Mouse (Mus musculus) hindbrain, embryonic 13.5 days (tissue): ENCODE data around the gene Ppp1r12b. TPM values are rescaled to one million over a fixed set of nuclear protein-coding genes. Genes with fewer than 3 reads are reported as not detected.

Source experiments
- ATAC-seq: fragments of 200-750 bp; cut with Nextera tagmentation; 2 replicates; pipeline ENCODE4 v1.8.0; 2017; ENCODE audit warnings: moderate TSS enrichment; ENCODE audit not compliant: low FRiP score
- H3K27ac ChIP-seq: fragments of 300-500 bp; sonication (generic); 2 replicates; pipeline ENCODE4 v1.5.1; 2015; ENCODE audit warnings: inconsistent platforms, mild to moderate bottlenecking, moderate library complexity
- H3K27me3 ChIP-seq: fragments of 300-500 bp; sonication (generic); 2 replicates; pipeline ENCODE4 v1.6.1; 2015; ENCODE audit warnings: mild to moderate bottlenecking, inconsistent platforms
- H3K36me3 ChIP-seq: fragments of 300-500 bp; sonication (generic); 2 replicates; pipeline ENCODE4 v1.6.1; 2015; ENCODE audit warnings: mild to moderate bottlenecking, inconsistent platforms
- H3K4me1 ChIP-seq: fragments of 300-500 bp; sonication (generic); replicated peaks from 2 replicates; pipeline ENCODE4 v1.6.1; 2015; ENCODE audit warnings: inconsistent platforms
- H3K4me2 ChIP-seq: fragments of 300-500 bp; sonication (generic); 2 replicates; pipeline ENCODE4 v1.6.1; 2015; ENCODE audit warnings: inconsistent platforms, mild to moderate bottlenecking, moderate library complexity
- H3K4me3 ChIP-seq: fragments of 300-500 bp; sonication (generic); 2 replicates; pipeline ENCODE4 v1.5.1; 2015; ENCODE audit warnings: mild to moderate bottlenecking, inconsistent platforms
- H3K9ac ChIP-seq: fragments of 300-500 bp; sonication (generic); 2 replicates; pipeline ENCODE4 v1.6.1; 2015; ENCODE audit warnings: mild to moderate bottlenecking, inconsistent platforms
- H3K9me3 ChIP-seq: fragments of 300-500 bp; sonication (generic); 2 replicates; pipeline ENCODE4 v1.6.1; 2016; ENCODE audit warnings: inconsistent platforms
- WGBS: fragments of 180-500 bp; shearing (Covaris S2); methylation state at CpG from one replicate; pipeline ENCODE4 v1.1.7; 2015; 5-methylcytosine and 5-hydroxymethylcytosine counted together
- polyA plus RNA-seq: library from polyadenylated mRNA; unstranded; fragments of >200 nt; fragmentation: Nextera tagmentation; extraction: Ambion mirVana; gene quantifications from 2 replicates; pipeline ENCODE4 v1.2.1, GENCODE M21; 2015

Ppp1r12b gene
- polyA plus RNA-seq, 1 experiment from 2014 or later = 12.4 TPM

- H3K4me1 ChIP-seq = no peaks in the 10 kb centered on the region
- H3K36me3 ChIP-seq = no peaks in the 10 kb centered on the region
- no peaks in the 10 kb centered on the region for H3K9me3 ChIP-seq
- H3K27ac ChIP-seq = no peak overlapping the region
- no peaks in the 10 kb centered on the region for H3K27me3 ChIP-seq
- H3K9ac ChIP-seq = no peak overlapping the region
- no peak overlapping the region for H3K4me3 ChIP-seq
- ATAC-seq = no peak
- no peak overlapping the region for H3K4me2 ChIP-seq
- 93% methylated on average over 6 of the region's 6 CpGs for WGBS
Measured at GRCm38 (mm10) chr1:134936335-134936734, 19.4 kb downstream of the Ppp1r12b start.

DNA sequence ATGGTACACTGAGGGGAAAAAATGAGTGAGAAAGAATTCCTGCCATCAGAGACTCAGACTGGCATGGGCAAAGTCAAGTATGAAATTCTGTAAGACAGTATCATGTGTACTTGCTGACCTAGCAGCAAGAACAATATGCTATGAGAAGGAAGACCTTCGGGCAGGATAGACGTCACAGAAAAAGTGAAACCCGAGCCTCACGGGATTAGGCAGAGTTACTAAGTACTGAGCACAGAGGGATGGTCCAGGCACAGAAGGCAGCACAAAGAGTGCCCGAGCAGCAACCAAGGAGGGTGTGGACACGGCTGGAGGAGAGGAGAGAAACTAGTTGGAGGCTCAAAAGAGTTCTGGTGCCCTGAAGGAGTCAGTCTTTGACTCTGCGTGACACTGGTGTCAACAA, 23.3 kb downstream of the Ppp1r12b start:
- H3K4me1 ChIP-seq = no peaks in the 10 kb centered on the region
- H3K27me3 ChIP-seq = no peaks in the 10 kb centered on the region
- H3K9ac ChIP-seq = no peak overlapping the region
- H3K36me3 ChIP-seq = no peaks in the 10 kb centered on the region
- 63% methylated on average over 7 of the region's 7 CpGs for WGBS
- no peak overlapping the region for H3K4me2 ChIP-seq
- H3K4me3 ChIP-seq = no peak overlapping the region
- no peaks in the 10 kb centered on the region for H3K9me3 ChIP-seq
- no peak overlapping the region for H3K27ac ChIP-seq
- ATAC-seq = no peak

GRCm38 (mm10) chr1:134919010-134919409, 36.7 kb downstream of the Ppp1r12b start:
- H3K4me1 ChIP-seq = no peaks in the 10 kb centered on the region
- WGBS = 91% methylated on average over 6 of the region's 6 CpGs
- H3K27me3 ChIP-seq = no peaks in the 10 kb centered on the region
- no peak for ATAC-seq
- H3K27ac ChIP-seq = no peak overlapping the region
- no peak overlapping the region for H3K9ac ChIP-seq
- H3K4me2 ChIP-seq = no peak overlapping the region
- no peak overlapping the region for H3K4me3 ChIP-seq
- H3K9me3 ChIP-seq = no peaks in the 10 kb centered on the region
- H3K36me3 ChIP-seq = no peaks in the 10 kb centered on the region

DNA sequence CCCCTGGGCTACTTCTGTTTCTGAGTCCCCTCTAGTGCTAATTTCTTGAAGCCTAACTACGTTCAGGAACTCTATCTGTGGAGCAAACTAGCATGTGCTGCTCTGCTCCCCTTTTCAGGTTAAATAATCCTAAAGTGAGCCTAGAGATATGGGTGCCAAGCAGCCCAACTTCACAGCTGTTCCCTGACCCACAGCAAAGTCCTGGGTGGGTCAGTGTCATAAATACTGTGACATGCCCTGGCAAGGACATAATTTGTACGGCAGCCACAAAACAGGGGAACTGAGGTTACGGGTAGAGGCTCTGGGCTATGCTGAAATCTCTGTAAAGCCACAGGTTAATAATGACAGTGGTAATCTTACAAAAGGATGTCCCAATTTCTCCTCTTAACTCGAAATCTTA, 40.3 kb downstream of the Ppp1r12b start:
- H3K27ac ChIP-seq = no peak overlapping the region
- H3K27me3 ChIP-seq = no peaks in the 10 kb centered on the region
- no peak overlapping the region for H3K4me2 ChIP-seq
- H3K36me3 ChIP-seq = no peaks in the 10 kb centered on the region
- H3K9ac ChIP-seq = no peak overlapping the region
- no peaks in the 10 kb centered on the region for H3K4me1 ChIP-seq
- ATAC-seq = no peak
- 91% methylated on average over 4 of the region's 4 CpGs for WGBS
- no peaks in the 10 kb centered on the region for H3K9me3 ChIP-seq
- H3K4me3 ChIP-seq = no peak overlapping the region

DNA sequence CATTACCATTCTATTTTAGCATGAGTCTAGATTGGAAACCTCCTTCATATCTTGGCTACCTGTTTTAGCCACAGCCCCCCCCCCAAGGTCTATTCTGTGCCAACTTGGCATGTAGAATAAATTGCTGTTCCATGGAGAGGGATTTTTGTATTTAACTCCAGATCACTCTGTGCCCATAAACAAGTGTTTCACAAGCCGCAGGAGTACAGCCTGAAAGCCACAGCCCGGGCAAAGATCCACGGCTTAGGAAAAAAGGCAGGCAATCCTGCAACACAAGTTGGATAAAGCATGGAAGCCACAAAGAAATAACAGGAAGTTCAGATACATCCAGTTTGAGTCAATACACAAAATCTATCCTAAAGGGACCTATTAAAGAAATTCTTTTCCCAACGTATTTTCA, 42.2 kb downstream of the Ppp1r12b start:
- no peak overlapping the region for H3K27ac ChIP-seq
- no peak overlapping the region for H3K9ac ChIP-seq
- WGBS = 85% methylated on average over 4 of the region's 4 CpGs
- no peaks in the 10 kb centered on the region for H3K9me3 ChIP-seq
- H3K27me3 ChIP-seq = no peaks in the 10 kb centered on the region
- H3K4me2 ChIP-seq = no peak overlapping the region
- 0 out of 2 replicates have a peak, but pooled peaks cover 4% of the 10 kb centered on the region for H3K4me1 ChIP-seq
- no peak for ATAC-seq
- H3K4me3 ChIP-seq = no peak overlapping the region
- no peaks in the 10 kb centered on the region for H3K36me3 ChIP-seq

DNA sequence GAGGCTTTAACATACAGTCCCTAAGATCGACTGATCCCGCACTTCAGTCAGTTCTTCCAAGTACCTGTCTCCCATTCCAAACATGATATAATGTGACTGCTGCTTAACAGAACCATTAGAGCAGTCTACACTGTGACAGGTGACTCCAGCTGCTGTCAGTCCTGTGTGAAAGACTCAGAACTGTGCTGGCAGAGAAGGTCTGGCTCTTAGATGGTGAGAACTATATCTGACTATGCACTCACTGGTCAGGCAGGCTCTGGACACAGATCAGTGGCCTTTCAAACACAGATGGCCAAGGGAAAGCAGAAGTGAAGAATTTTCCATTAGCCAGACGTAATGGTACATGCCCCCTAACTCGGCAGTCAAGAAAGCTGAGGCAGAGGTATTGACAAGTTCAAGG, 43.9 kb downstream of the Ppp1r12b start:
- Histone ChIP-seq H3K4me3 (no peak overlapping the region), H3K27me3 (no peaks in the 10 kb centered on the region), H3K27ac (no peak overlapping the region), H3K9ac (no peak overlapping the region), H3K36me3 (no peaks in the 10 kb centered on the region), H3K4me2 (no peak overlapping the region), H3K9me3 (no peaks in the 10 kb centered on the region), H3K4me1 (0 out of 2 replicates have a peak, but pooled peaks cover 4% of the 10 kb centered on the region)
- 84% methylated on average over 4 of the region's 4 CpGs for WGBS
- no peak for ATAC-seq

DNA sequence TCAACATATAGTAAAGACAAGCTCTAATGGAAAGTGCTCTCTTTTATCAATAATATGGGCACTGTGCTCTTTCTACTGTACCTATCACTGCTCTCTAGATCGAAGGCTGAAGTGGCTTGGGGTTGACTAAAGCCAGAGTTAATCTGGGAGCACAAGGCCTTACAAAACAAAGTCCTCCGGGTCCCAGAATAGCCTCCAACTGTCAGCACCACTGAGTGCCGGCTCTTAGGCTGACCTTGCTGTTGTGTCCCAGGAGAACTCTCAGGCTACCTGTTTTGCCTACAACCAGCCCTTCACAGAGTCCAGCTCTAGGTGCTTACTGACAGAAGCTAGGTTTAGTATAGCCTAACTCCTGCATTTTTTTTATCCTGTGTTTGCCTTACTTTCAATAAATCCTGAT, 45.7 kb downstream of the Ppp1r12b start:
- 33% methylated on average over 3 of the region's 3 CpGs for WGBS
- ATAC-seq = no peak
- Histone ChIP-seq H3K4me2 (no peak overlapping the region), H3K27ac (no peak overlapping the region), H3K27me3 (no peaks in the 10 kb centered on the region), H3K36me3 (no peaks in the 10 kb centered on the region), H3K4me3 (no peak overlapping the region), H3K9me3 (no peaks in the 10 kb centered on the region), H3K9ac (no peak overlapping the region), H3K4me1 (0 out of 2 replicates have a peak, but pooled peaks cover 4% of the 10 kb centered on the region)

DNA sequence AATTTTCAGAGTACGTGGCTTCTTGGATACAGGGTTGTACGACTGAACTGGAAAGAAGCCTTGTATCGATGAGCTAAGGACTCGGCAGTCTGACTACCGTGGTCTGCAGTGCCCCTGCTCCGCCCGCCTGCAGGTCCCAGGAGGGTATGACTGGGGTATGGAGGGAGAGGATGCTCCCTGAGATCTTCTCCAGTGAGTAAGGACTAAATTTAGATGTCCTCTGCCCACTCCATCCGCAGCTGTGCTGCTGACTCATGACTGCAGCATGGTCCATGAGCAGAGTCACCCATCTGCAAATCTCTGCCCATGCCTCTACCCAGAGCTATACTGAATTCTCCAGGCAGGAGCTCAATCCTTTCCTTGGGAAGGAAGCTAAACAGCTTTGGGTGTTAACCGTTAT, 46.3 kb downstream of the Ppp1r12b start:
- no peak for ATAC-seq
- no peaks in the 10 kb centered on the region for H3K27me3 ChIP-seq
- 82% methylated on average over 9 of the region's 9 CpGs for WGBS

GRCm38 (mm10) chr1:134902051-134902619, 53.6 kb downstream of the Ppp1r12b start:
- Histone ChIP-seq H3K4me1 (no peaks in the 10 kb centered on the region), H3K4me2 (no peak overlapping the region), H3K9ac (no peak overlapping the region), H3K9me3 (no peaks in the 10 kb centered on the region), H3K4me3 (no peak overlapping the region), H3K27me3 (no peaks in the 10 kb centered on the region), H3K27ac (0 out of 2 replicates have a peak overlapping the region, but pooled peaks have one; percentile 4), H3K36me3 (no peaks in the 10 kb centered on the region)
- WGBS = 68% methylated on average over 3 of the region's 3 CpGs
- no peak for ATAC-seq

More for the DNA sequence above, 46.3 kb downstream of the Ppp1r12b start:
- H3K4me3 ChIP-seq = no peak overlapping the region
- no peaks in the 10 kb centered on the region for H3K9me3 ChIP-seq
- no peak overlapping the region for H3K27ac ChIP-seq
- 0 out of 2 replicates have a peak, but pooled peaks cover 4% of the 10 kb centered on the region for H3K4me1 ChIP-seq
- no peak overlapping the region for H3K9ac ChIP-seq
- H3K36me3 ChIP-seq = no peaks in the 10 kb centered on the region
- no peak overlapping the region for H3K4me2 ChIP-seq

DNA sequence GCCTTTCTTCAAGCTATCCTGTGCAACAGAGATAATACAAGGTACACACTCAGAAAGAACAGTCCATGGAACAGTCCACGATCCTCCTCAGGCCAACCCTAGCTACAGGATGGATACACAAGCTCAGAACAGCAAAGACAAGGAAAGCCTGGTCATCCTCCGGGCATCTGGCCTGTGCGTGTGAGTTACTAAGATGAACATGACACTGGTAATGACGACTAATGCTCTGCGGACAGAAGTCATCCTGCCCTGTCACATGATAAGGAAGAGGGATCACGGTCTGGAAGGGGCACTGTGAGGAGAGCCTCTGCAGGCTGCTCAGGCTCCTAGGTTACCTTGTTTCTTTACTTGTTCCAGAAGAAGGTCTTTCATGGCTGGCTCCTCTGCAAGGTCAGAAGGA, 59.7 kb downstream of the Ppp1r12b start:
- no peaks in the 10 kb centered on the region for H3K27me3 ChIP-seq
- no peak overlapping the region for H3K9ac ChIP-seq
- no peak overlapping the region for H3K4me2 ChIP-seq
- H3K4me1 ChIP-seq = no peaks in the 10 kb centered on the region
- no peaks in the 10 kb centered on the region for H3K9me3 ChIP-seq
- H3K4me3 ChIP-seq = no peak overlapping the region
- no peak overlapping the region for H3K27ac ChIP-seq
- WGBS = 97% methylated on average over 6 of the region's 6 CpGs
- no peak for ATAC-seq
- H3K36me3 ChIP-seq = peaks cover 18% of the 10 kb centered on the region

GRCm38 (mm10) chr1:134894803-134895202, 60.9 kb downstream of the Ppp1r12b start:
- Histone ChIP-seq H3K4me3 (no peak overlapping the region), H3K4me1 (no peaks in the 10 kb centered on the region), H3K4me2 (no peak overlapping the region), H3K27me3 (no peaks in the 10 kb centered on the region), H3K9me3 (no peaks in the 10 kb centered on the region), H3K36me3 (peaks cover 22% of the 10 kb centered on the region), H3K9ac (no peak overlapping the region), H3K27ac (no peak overlapping the region)
- 92% methylated on average over 3 of the region's 3 CpGs for WGBS
- ATAC-seq = no peak

- H3K27ac ChIP-seq = no peak overlapping the region
- H3K27me3 ChIP-seq = no peaks in the 10 kb centered on the region
- H3K36me3 ChIP-seq = peaks cover 32% of the 10 kb centered on the region
- no peak overlapping the region for H3K9ac ChIP-seq
- H3K4me2 ChIP-seq = no peak overlapping the region
- no peak overlapping the region for H3K4me3 ChIP-seq
- no peaks in the 10 kb centered on the region for H3K4me1 ChIP-seq
- no peak for ATAC-seq
- no peaks in the 10 kb centered on the region for H3K9me3 ChIP-seq
- WGBS = 92% methylated on average over 5 of the region's 5 CpGs
Measured at GRCm38 (mm10) chr1:134891916-134892315, 63.8 kb downstream of the Ppp1r12b start.

DNA sequence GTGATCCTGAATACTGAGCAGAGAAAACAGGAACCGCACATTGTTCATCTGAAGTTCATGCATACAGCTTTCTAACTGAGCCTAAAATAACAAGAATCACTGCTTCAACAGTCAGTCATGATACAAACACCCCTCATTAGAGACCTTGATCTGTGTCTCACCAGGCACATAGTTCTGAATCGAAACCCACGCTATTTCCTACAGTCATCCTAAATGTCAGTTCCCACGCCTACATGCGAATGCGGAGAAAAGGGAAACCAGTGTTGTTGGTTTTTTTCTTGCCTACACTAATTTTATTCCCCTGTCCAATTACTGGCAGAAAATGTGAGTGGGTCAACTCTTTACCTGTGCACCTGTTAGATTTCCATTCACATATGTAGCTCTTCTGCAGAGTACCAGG, 66.1 kb downstream of the Ppp1r12b start:
- WGBS = 93% methylated on average over 6 of the region's 6 CpGs
- Histone ChIP-seq H3K27ac (no peak overlapping the region), H3K27me3 (no peaks in the 10 kb centered on the region), H3K4me3 (no peak overlapping the region), H3K4me2 (no peak overlapping the region), H3K9ac (no peak overlapping the region), H3K4me1 (no peaks in the 10 kb centered on the region), H3K36me3 (peaks cover 34% of the 10 kb centered on the region), H3K9me3 (no peaks in the 10 kb centered on the region)
- ATAC-seq = no peak
